Mouse (Mus musculus): ENCODE data around the gene Gm4631.
"Not testable (repeated sequence)": the region's sequence is repeated elsewhere in the genome, so short reads cannot be mapped to it uniquely, and the experiment has no call there.

Gene Gm4631

GRCm38 (mm10) chr2:175338097-175338496, at the start of gene Gm4631:
TSS of gene Gm4631 (minus strand) at chr2:175338197.
- DNase-seq (ENCODE audit: low spot score in 2 of 2), result not testable (repeated sequence)

GRCm38 (mm10) chr2:175372136-175372535, 34.1 kb upstream of the Gm4631 start, which contains the start of gene Zfp968:
TSS of gene Zfp968 (plus strand) at chr2:175372436.
- not testable (repeated sequence) for DNase-seq (ENCODE audit: low spot score in 2 of 2)

- DNase-seq (ENCODE audit: low spot score in 2 of 2), result not testable (repeated sequence)
Measured at GRCm38 (mm10) chr2:175274825-175275224, 63.2 kb downstream of the Gm4631 start, which contains the start of gene Gm14440. TSS of gene Gm14440 (plus strand) at chr2:175275125.

Data from urinary bladder, postnatal 4 days (tissue).